Mouse (Mus musculus): ENCODE measurements around the gene Slc19a2.

DNA sequence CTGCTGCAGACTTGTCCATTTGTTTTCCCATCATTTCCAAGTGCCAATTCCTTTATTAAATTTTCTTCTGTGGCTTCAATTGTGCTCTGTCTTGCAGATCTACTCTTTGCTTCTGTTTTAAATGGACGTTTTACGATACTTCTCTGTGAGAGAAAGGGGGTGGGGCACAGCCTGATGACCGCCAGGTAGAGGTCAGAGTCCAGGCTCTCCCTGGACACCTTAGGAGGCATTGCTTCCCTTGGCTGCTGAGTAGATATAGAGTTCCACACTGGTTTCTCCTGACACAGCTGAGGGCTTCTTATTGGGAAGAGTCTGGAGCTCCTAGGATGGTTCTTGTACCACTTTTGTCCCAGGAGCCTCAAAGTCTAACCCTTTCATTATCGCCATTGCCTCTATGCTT lies 37.9 kb upstream of the Slc19a2 start:
- TF ChIP-seq POLR2A (IDR thresholded peaks at IDR 0.05; ENCODE audit: insufficient read depth, low read depth, low read length) (no peak), CTCF (IDR thresholded peaks at IDR 0.05; ENCODE audit: insufficient read depth, low read depth, low read length) (no peak)
